Mouse (Mus musculus) common myeloid progenitor, adult 5-6 weeks (primary cell): ENCODE data around the gene Apold1. TPM values are rescaled to one million over a fixed set of nuclear protein-coding genes. Genes with fewer than 3 reads are reported as not detected.

Experiments used
- ATAC-seq: replicated peaks from 2 replicates; pipeline ENCODE4 v1.8.0; 2016; ENCODE audit warnings: low read depth, mild to moderate bottlenecking, moderate TSS enrichment, inconsistent platforms; ENCODE audit not compliant: poor library complexity, severe bottlenecking
- total RNA-seq: library from RNA; stranded (forward); fragments of 200-1000, 187-1606 nt; gene quantifications from 2 replicates; pipeline ENCODE4 v1.2.3, GENCODE M21; 2017

Gene Apold1
- 0.39 and 0.64 TPM in 2 replicates for total RNA-seq

GRCm38 (mm10) chr6:134981231-134982062 lies at the start of gene Apold1:
Gene Apold1, plus strand, starts transcription at chr6:134981718.
- peak; percentile 31 for ATAC-seq

- no peak for ATAC-seq
Observed at GRCm38 (mm10) chr6:134932486-134933206, 48.9 kb upstream of the Apold1 start.

- ATAC-seq, result no peak
Observed at GRCm38 (mm10) chr6:134933207-134933558, 48.3 kb upstream of the Apold1 start.

GRCm38 (mm10) chr6:134934305-134934704 lies 47.2 kb upstream of the Apold1 start:
- no peak for ATAC-seq

- ATAC-seq, result no peak
Observed at GRCm38 (mm10) chr6:134939781-134940180, 41.7 kb upstream of the Apold1 start.

GRCm38 (mm10) chr6:134943759-134944407 lies 37.6 kb upstream of the Apold1 start:
- no peak for ATAC-seq

GRCm38 (mm10) chr6:134946054-134946453 lies 35.5 kb upstream of the Apold1 start:
- ATAC-seq, result no peak

- ATAC-seq, result no peak
Observed at GRCm38 (mm10) chr6:134946858-134947257, 34.7 kb upstream of the Apold1 start.

- peak; percentile 59 for ATAC-seq
Observed at GRCm38 (mm10) chr6:134947311-134948087, 34.0 kb upstream of the Apold1 start.

GRCm38 (mm10) chr6:134948522-134949061 lies 32.9 kb upstream of the Apold1 start:
- no peak for ATAC-seq

GRCm38 (mm10) chr6:134949241-134949640 lies 32.3 kb upstream of the Apold1 start:
- no peak for ATAC-seq

GRCm38 (mm10) chr6:134951364-134951763 lies 30.2 kb upstream of the Apold1 start:
- ATAC-seq, result peak; percentile 50; the same call in 1 of the 2 replicates

GRCm38 (mm10) chr6:134953976-134954375 lies 27.5 kb upstream of the Apold1 start:
- no peak for ATAC-seq

GRCm38 (mm10) chr6:134956388-134956787 lies 25.1 kb upstream of the Apold1 start:
- no peak for ATAC-seq

GRCm38 (mm10) chr6:134961286-134961685 lies 20.2 kb upstream of the Apold1 start:
- ATAC-seq, result no peak

- ATAC-seq, result no peak
Observed at GRCm38 (mm10) chr6:134961858-134962517, 19.5 kb upstream of the Apold1 start.

- no peak for ATAC-seq
Observed at GRCm38 (mm10) chr6:134962518-134962893, 19.0 kb upstream of the Apold1 start.

- no peak for ATAC-seq
Observed at GRCm38 (mm10) chr6:134963910-134964309, 17.6 kb upstream of the Apold1 start.

- ATAC-seq, result no peak
Observed at GRCm38 (mm10) chr6:134966681-134967080, 14.8 kb upstream of the Apold1 start.
